Mouse (Mus musculus) brain, adult 2 months (tissue): ENCODE data around the gene Ubash3b.
A peak's percentile ranks its signal among the peaks of the same experiment; 100 is the strongest.

Source experiments
- DNase-seq: peaks from one replicate; pipeline ENCODE4 v3.0.0; 2011; ENCODE audit warnings: low read depth, low spot score

The Ubash3b gene

GRCm38 (mm10) chr9:41004415-41004814 lies 157.1 kb downstream of the Ubash3b start, which contains the start of gene Crtam:
Gene Crtam, minus strand, starts transcription at chr9:41004628.
- no peak for DNase-seq

DNA sequence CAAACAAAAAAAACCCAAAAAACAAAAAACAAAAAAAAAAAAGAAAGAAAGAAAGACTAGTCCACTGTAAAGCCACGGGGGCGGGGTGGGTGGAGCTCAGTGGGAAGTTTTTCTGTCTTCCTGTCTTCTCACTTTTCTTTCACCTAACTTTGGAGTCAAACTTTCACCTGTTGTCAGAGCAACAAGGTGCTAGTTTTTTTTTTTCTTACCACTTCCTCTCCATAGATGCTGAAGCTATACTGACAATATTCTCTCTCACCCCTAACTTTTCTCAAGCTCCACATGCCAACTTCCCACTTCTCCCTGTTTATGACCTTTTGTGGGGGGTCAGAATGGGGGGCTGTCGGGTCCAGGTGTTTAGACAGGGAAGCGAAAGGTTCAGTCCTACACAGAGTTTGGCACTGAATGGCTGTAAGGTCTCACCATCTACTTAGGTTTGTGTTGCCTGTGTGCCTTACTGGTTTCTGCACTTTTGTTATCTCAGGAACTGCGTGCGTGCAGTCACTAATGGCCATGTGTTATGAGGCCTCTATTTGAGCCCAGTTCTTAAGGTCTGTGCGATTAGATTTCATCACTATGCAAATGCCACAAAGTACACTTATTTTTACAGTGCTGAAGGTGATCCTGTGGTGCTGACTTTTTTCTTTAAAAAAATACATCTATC lies 164.2 kb downstream of the Ubash3b start:
- DNase-seq = no peak

DNA sequence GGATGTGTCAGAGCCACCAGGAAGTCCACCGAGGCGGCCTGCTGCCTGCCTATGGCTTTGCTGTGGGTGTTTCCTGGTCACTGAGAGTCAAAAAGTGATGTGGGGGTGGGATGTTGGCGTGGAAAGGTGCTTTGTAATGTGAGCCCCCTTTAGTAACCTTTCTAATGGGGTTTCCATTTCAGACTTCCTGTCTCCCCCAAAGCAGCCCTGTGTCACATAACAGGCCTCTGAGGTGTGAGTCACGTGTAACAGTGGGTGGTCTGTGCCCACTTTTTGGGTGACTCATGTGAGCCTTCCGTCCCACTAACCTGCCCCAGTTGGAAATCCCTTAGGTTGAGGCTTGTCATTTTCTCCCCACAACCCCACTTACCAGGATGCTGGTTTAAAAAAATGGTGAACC lies 167.4 kb downstream of the Ubash3b start:
- DNase-seq = no peak

DNA sequence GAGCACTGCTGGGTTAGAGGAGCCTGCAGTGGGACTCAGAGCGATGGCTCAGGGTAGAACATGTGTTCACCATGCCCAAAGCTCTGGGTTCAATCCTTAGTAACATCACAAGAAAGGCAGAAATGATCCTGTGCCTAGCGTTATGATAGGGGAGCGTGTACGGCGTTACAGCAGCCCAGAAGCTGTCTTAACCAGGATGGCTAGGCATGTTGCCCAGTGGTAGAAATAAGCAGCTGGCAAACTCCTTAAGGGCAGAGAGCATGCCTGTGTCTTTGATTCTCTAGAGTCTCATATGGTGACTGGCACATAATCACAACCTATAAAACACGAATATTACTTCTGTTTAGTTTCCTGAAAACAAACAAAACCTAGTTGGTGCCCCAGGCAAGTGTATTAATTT lies 170.0 kb downstream of the Ubash3b start:
- DNase-seq = no peak

GRCm38 (mm10) chr9:40989940-40990588 lies 171.4 kb downstream of the Ubash3b start:
- peak; percentile 83 for DNase-seq

DNA sequence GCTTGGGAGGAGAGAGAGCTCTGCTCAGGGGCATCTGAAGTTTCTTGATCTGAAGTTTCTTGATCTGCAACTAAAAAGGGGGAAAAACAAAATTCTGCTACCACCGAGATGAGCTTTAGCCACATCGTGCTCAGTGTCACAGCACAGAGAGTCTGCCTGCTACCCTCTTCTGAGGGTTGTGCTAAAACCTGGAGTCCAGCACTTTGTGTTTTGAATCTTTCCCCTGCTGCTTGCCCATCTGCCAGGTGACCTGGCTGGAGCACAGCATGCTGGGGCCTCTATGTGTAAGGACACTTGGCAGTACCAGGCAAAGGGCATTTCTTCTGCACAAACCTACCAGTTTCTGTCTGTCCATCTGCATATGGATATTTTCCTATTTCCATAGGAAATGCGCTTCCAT lies 177.2 kb downstream of the Ubash3b start:
- peak; percentile 96 for DNase-seq

- DNase-seq = no peak
Observed at GRCm38 (mm10) chr9:40983758-40984157, 177.7 kb downstream of the Ubash3b start.

DNA sequence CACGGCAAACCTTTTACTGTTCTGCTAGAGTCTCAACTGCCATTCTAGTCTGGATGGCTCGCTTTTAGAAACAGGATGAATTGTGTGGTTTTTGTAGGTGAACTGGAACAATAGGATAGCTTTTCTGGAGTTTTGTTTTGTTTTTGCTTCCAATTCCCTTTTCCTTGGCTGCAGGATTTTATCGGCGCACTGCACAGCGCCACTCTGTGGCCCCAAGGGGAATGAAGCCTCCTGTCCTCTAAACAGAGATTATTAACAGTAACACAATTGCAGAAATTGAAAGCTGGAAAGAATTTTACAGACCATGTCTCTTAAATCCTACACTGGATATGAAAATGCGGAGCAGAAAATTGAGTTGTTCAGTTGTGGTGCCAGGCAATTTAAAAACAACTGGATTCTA lies 179.0 kb downstream of the Ubash3b start:
- DNase-seq = peak; percentile 79

- peak; percentile 69 for DNase-seq
Observed at GRCm38 (mm10) chr9:40974042-40974801, 187.3 kb downstream of the Ubash3b start.

DNA sequence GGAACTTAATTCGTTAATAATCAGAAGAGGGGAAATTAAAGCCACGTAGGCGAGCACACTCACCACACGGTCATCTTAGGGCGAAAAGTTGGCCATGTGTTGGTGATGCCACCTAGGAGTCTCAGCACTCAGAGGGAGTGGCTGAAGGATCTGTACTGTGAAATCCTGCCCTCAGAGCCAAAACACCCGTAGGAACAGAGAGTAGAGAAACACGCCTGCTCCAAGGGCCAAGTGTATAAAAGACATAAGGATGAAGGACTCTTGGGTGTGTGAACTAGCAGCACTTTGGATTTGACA lies 197.1 kb downstream of the Ubash3b start:
- DNase-seq = no peak

DNA sequence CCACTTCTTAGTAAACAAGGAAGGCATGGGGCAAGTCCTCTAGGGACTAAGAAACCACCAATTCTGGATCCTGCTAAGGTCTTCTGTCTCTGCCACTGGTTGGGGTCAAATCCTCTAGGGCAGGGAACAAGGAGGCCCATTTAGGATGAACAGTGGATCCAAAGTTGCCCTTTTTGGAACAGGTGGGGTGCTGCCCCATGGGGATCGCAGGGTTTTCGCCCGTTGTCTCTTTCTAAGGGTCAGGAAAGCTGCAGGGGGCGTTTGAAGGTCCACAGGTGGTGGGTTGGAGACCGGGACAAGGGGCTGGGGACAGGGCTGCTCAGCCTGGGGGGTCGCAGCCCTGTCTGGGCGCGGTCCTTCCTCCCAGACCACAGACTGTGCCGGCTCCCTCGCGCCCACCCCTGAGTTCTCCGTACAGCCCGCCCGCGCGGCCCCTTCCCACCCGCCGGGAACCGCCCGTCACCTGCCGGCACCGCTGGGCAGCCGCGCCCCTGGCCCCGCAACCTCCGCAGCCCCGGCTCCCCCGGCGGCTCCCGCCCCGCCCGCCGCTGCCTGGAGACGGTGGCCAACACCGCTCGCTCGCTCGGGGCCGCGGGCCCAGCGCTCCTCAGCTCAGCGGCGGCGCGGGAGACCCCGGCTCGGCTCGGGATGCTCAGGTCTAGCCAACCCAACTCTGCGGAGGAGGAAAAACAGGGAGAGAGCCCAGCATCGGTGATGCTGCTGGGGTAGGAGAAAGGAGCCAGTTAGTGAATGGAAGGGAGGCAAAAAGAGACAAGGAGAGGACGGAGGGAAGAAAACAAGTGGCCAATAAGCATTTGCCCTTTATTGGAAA lies 197.7 kb downstream of the Ubash3b start, which contains the start of gene Jhy:
Gene Jhy, minus strand, starts transcription at position 533 of the 832 bp plus-strand sequence.
- DNase-seq = no peak

DNA sequence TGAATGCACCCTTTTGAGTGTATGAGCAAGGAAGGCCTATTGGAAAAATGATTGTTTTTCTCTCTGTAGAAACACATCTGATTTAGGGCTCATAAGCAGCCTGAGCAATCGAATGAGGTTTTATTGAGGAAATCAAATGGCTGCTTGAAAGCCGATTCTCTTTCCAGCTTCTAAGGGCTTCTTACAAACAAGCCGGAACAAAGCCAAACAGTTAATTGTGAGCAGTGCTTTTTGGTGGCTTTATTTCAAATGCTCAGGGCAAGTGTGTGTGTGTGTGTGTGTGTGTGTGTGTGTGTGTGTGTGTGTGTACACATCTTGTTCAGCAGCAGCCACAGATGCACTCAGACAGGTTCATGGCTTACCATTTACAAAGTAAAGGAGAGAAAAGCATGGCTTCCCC lies 200.1 kb downstream of the Ubash3b start:
- no peak for DNase-seq
